Mouse (Mus musculus): Measurements from ENCODE around the gene Bckdha. TPM values are rescaled to one million over a fixed set of nuclear protein-coding genes. Genes with fewer than 3 reads are reported as not detected.

The Bckdha gene
- total RNA-seq, 2 experiments from 2014 or later = 58.0 to 78.3 TPM

- intact Hi-C loops (cut with DNase I; ENCODE audit: low total_unique reads) = no loop called here
- peak; percentile 90 for DNase-seq
Measured at GRCm38 (mm10) chr7:25618865-25619721, 39.7 kb downstream of the Bckdha start, which contains the start of gene Dmac2. Dmac2 (plus strand) TSS chr7:25619414.

- DNase-seq = no peak
- intact Hi-C loops (cut with DNase I; ENCODE audit: low total_unique reads) = no loop called here
Measured at GRCm38 (mm10) chr7:25617376-25618160, 41.2 kb downstream of the Bckdha start.

GRCm38 (mm10) chr7:25615706-25616011, 43.1 kb downstream of the Bckdha start, which contains the start of gene Erich4:
Erich4 (minus strand) TSS chr7:25615892.
- intact Hi-C loops (cut with DNase I; ENCODE audit: low total_unique reads) = no loop called here
- no peak for DNase-seq

- DNase-seq = no peak
- intact Hi-C loops (cut with DNase I; ENCODE audit: low total_unique reads) = no loop called here
Measured at GRCm38 (mm10) chr7:25614831-25615705, 43.7 kb downstream of the Bckdha start.

GRCm38 (mm10) chr7:25614086-25614485, 44.7 kb downstream of the Bckdha start:
- DNase-seq = no peak
- intact Hi-C loops (cut with DNase I; ENCODE audit: low total_unique reads) = no loop called here

GRCm38 (mm10) chr7:25611501-25611900, 47.3 kb downstream of the Bckdha start:
- intact Hi-C loops (cut with DNase I; ENCODE audit: low total_unique reads) = no loop called here
- no peak for DNase-seq

GRCm38 (mm10) chr7:25610056-25610455, 48.7 kb downstream of the Bckdha start:
- intact Hi-C loops (cut with DNase I; ENCODE audit: low total_unique reads) = no loop called here
- DNase-seq = no peak

- intact Hi-C loops (cut with DNase I; ENCODE audit: low total_unique reads) = no loop called here
- DNase-seq = no peak
Measured at GRCm38 (mm10) chr7:25607196-25607595, 51.6 kb downstream of the Bckdha start.

GRCm38 (mm10) chr7:25606625-25607063, 52.1 kb downstream of the Bckdha start:
- intact Hi-C loops (cut with DNase I; ENCODE audit: low total_unique reads) = no loop called here
- DNase-seq = no peak

- intact Hi-C loops (cut with DNase I; ENCODE audit: low total_unique reads) = no loop called here
- DNase-seq = no peak
Measured at GRCm38 (mm10) chr7:25601346-25601745, 57.4 kb downstream of the Bckdha start.

GRCm38 (mm10) chr7:25600666-25601065, 58.1 kb downstream of the Bckdha start:
- intact Hi-C loops (cut with DNase I; ENCODE audit: low total_unique reads) = no loop called here
- no peak for DNase-seq

GRCm38 (mm10) chr7:25599663-25600062, 59.1 kb downstream of the Bckdha start:
- intact Hi-C loops (cut with DNase I; ENCODE audit: low total_unique reads) = loop anchor here (5.0 kb wide), 1 partner anchor 172 kb away; no protein-coding TSS in a partner anchor

GRCm38 (mm10) chr7:25593859-25594258, 64.9 kb downstream of the Bckdha start:
- no peak for DNase-seq
- intact Hi-C loops (cut with DNase I; ENCODE audit: low total_unique reads) = no loop called here

More at GRCm38 (mm10) chr7:25599663-25600062, 59.1 kb downstream of the Bckdha start:
- peak; percentile 33 for DNase-seq

GRCm38 (mm10) chr7:25591226-25591625, 67.6 kb downstream of the Bckdha start:
- intact Hi-C loops (cut with DNase I; ENCODE audit: low total_unique reads) = no loop called here
- DNase-seq = no peak

- intact Hi-C loops (cut with DNase I; ENCODE audit: low total_unique reads) = no loop called here
- DNase-seq = no peak
Measured at GRCm38 (mm10) chr7:25585351-25586204, 73.2 kb downstream of the Bckdha start.

GRCm38 (mm10) chr7:25584651-25585050, 74.1 kb downstream of the Bckdha start:
- intact Hi-C loops (cut with DNase I; ENCODE audit: low total_unique reads) = no loop called here
- no peak for DNase-seq

GRCm38 (mm10) chr7:25582301-25582810, 76.4 kb downstream of the Bckdha start:
- intact Hi-C loops (cut with DNase I; ENCODE audit: low total_unique reads) = no loop called here
- no peak for DNase-seq

All from gastrocnemius, postnatal 14 days (tissue).